Mouse (Mus musculus): ENCODE measurements around the gene H1fx.
"Not testable (repeated sequence)": the region's sequence is repeated elsewhere in the genome, so short reads cannot be mapped to it uniquely, and the experiment has no call there.

Gene H1fx

GRCm38 (mm10) chr6:87981547-87982256 lies at the start of gene H1fx:
TSS of gene H1fx (minus strand) at chr6:87981637.
- no peak for DNase-seq (ENCODE audit: low read depth, low spot score)

GRCm38 (mm10) chr6:88030432-88030831 lies 49.0 kb upstream of the H1fx start:
- no peak for DNase-seq (ENCODE audit: low read depth, low spot score)

- no peak for DNase-seq (ENCODE audit: low read depth, low spot score)
Measured at GRCm38 (mm10) chr6:88027390-88027789, 46.0 kb upstream of the H1fx start.

- no peak for DNase-seq (ENCODE audit: low read depth, low spot score)
Measured at GRCm38 (mm10) chr6:88023316-88023890, 42.0 kb upstream of the H1fx start.

GRCm38 (mm10) chr6:88019154-88019553 lies 37.7 kb upstream of the H1fx start:
- DNase-seq (ENCODE audit: low read depth, low spot score): no peak

GRCm38 (mm10) chr6:88017821-88018220 lies 36.4 kb upstream of the H1fx start:
- DNase-seq (ENCODE audit: low read depth, low spot score): no peak

- no peak for DNase-seq (ENCODE audit: low read depth, low spot score)
Measured at GRCm38 (mm10) chr6:88015797-88016196, 34.4 kb upstream of the H1fx start.

GRCm38 (mm10) chr6:88013456-88013855 lies 32.0 kb upstream of the H1fx start:
- no peak for DNase-seq (ENCODE audit: low read depth, low spot score)

- no peak for DNase-seq (ENCODE audit: low read depth, low spot score)
Measured at GRCm38 (mm10) chr6:88012601-88013000, 31.2 kb upstream of the H1fx start.

GRCm38 (mm10) chr6:88011106-88011505 lies 29.7 kb upstream of the H1fx start:
- DNase-seq (ENCODE audit: low read depth, low spot score): not testable (repeated sequence)

GRCm38 (mm10) chr6:88009209-88009608 lies 27.8 kb upstream of the H1fx start:
- no peak for DNase-seq (ENCODE audit: low read depth, low spot score)

GRCm38 (mm10) chr6:88004773-88005172 lies 23.3 kb upstream of the H1fx start:
- DNase-seq (ENCODE audit: low read depth, low spot score): not testable (repeated sequence)

- no peak for DNase-seq (ENCODE audit: low read depth, low spot score)
Measured at GRCm38 (mm10) chr6:88003439-88003838, 22.0 kb upstream of the H1fx start.

- no peak for DNase-seq (ENCODE audit: low read depth, low spot score)
Measured at GRCm38 (mm10) chr6:87998358-87998757, 16.9 kb upstream of the H1fx start.

- DNase-seq (ENCODE audit: low read depth, low spot score): peak; percentile 51
Measured at GRCm38 (mm10) chr6:87997706-87998265, 16.3 kb upstream of the H1fx start.

GRCm38 (mm10) chr6:87996606-87997005 lies 15.2 kb upstream of the H1fx start:
- DNase-seq (ENCODE audit: low read depth, low spot score): no peak

GRCm38 (mm10) chr6:87995519-87995918 lies 14.1 kb upstream of the H1fx start:
- DNase-seq (ENCODE audit: low read depth, low spot score): no peak

- no peak for DNase-seq (ENCODE audit: low read depth, low spot score)
Measured at GRCm38 (mm10) chr6:87993790-87994571, 12.5 kb upstream of the H1fx start.

GRCm38 (mm10) chr6:87992733-87993132 lies 11.3 kb upstream of the H1fx start:
- DNase-seq (ENCODE audit: low read depth, low spot score): no peak

- no peak for DNase-seq (ENCODE audit: low read depth, low spot score)
Measured at GRCm38 (mm10) chr6:87991886-87992285, 10.4 kb upstream of the H1fx start.

GRCm38 (mm10) chr6:87991216-87991615 lies 9.8 kb upstream of the H1fx start:
- no peak for DNase-seq (ENCODE audit: low read depth, low spot score)

- no peak for DNase-seq (ENCODE audit: low read depth, low spot score)
Measured at GRCm38 (mm10) chr6:87982506-87982905, 1.1 kb upstream of the H1fx start.

Data from c-Kit-negative CD71-positive TER-119-positive erythroid progenitor cells, embryonic 14.5 days (primary cell).